Mouse (Mus musculus) embryonic facial prominence, embryonic 11.5 days (tissue): Measurements from ENCODE around the gene Mdm2. TPM values are rescaled to one million over a fixed set of nuclear protein-coding genes. Genes with fewer than 3 reads are reported as not detected.

Experiments used
- ATAC-seq: fragments of 200-750 bp; cut with Nextera tagmentation; replicated peaks from 2 replicates; pipeline ENCODE4 v1.8.0; 2017; ENCODE audit warnings: low read depth; ENCODE audit not compliant: insufficient number of reproducible peaks, low FRiP score, low TSS enrichment
- DNase-seq: peaks from one replicate; pipeline ENCODE4 v3.0.0-alpha.2; 2015; ENCODE audit warnings: low spot score
- H3K27ac ChIP-seq: fragments of 300-500 bp; sonication (generic); replicated peaks from 2 replicates; pipeline ENCODE4 v1.5.1; 2014; ENCODE audit warnings: mild to moderate bottlenecking, low read depth, low read length, control low read depth
- H3K27me3 ChIP-seq: fragments of 300-500 bp; sonication (generic); 2 replicates; pipeline ENCODE4 v1.6.1; 2014; ENCODE audit warnings: mild to moderate bottlenecking, low read length, moderate library complexity, mixed read lengths; ENCODE audit not compliant: control insufficient read depth, insufficient read depth
- H3K36me3 ChIP-seq: fragments of 300-500 bp; sonication (generic); replicated peaks from 2 replicates; pipeline ENCODE4 v1.6.1; 2014; ENCODE audit warnings: low read depth, mild to moderate bottlenecking, low read length, moderate library complexity, mixed read lengths; ENCODE audit not compliant: control insufficient read depth, insufficient read depth
- H3K4me1 ChIP-seq: fragments of 300-500 bp; sonication (generic); 2 replicates; pipeline ENCODE4 v1.6.1; 2014; ENCODE audit warnings: low read length, mixed read lengths; ENCODE audit not compliant: control insufficient read depth, insufficient read depth
- H3K4me2 ChIP-seq: fragments of 300-500 bp; sonication (generic); 2 replicates; pipeline ENCODE4 v1.6.1; 2014; ENCODE audit warnings: low read depth, mild to moderate bottlenecking, control low read depth, low read length, moderate library complexity
- H3K4me3 ChIP-seq: fragments of 300-500 bp; sonication (generic); 2 replicates; pipeline ENCODE4 v1.5.1; 2014; ENCODE audit warnings: low read depth, low read length, control low read depth
- H3K9ac ChIP-seq: fragments of 300-500 bp; sonication (generic); replicated peaks from 2 replicates; pipeline ENCODE4 v1.6.1; 2014; ENCODE audit warnings: mild to moderate bottlenecking, control low read depth, low read length
- H3K9me3 ChIP-seq: fragments of 300-500 bp; sonication (generic); replicated peaks from 2 replicates; pipeline ENCODE4 v1.6.1; 2016; ENCODE audit warnings: mild to moderate bottlenecking, low read length, inconsistent platforms, mixed read lengths; ENCODE audit not compliant: control insufficient read depth
- WGBS: fragments of 180-500 bp; shearing (Covaris S2); extraction: QIAGEN DNeasy Blood & Tissue Kit; methylation state at CpG from one replicate; pipeline ENCODE4 v1.1.7; 2014; 5-methylcytosine and 5-hydroxymethylcytosine counted together
- polyA plus RNA-seq: library from polyadenylated mRNA; unstranded; fragments of >200 nt; fragmentation: Nextera tagmentation; extraction: Ambion mirVana; gene quantifications from 2 replicates; pipeline ENCODE4 v1.2.1, GENCODE M21; 2014

Mdm2 gene
- polyA plus RNA-seq, 1 experiment from 2014 or later, result 47.7 TPM

DNA sequence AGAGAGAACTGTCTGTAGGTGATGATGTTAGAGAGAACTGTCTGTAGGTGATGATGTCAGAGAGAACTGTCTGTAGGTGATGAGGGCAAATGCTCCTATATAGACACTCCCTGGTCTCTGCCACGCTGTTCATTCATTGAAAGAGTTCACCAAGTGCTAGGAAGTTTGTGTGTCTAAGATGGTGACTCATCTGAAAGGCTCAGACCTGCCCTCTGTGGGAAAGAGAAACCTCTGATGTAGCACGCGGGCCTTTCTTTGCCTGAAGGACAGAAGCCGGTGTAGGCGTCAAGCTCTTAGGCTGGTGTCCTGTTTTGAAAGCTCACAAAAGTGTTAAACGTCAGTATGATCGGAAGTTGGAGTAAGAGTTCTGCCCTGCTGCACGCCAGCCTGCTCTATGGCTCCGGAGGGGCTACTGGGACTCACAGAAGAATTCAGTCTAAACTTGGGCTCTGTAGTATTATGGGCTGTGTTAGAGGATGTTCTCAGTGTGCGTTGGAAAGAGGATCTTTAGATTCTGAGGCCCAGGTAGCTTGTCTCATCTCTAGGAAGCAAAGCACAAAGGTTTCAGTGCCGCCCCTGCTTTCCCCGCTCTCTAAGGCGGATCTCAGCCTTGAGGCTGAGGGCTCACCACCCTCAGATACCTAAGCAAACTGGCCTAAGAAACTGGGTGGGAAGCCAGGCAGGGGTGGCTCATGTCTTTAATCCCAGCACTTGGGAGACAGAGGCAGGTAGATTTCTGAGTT lies 32.9 kb downstream of the Mdm2 start:
- 78% methylated on average over 13 of the region's 13 CpGs for WGBS
- Histone ChIP-seq H3K4me1 (no peaks in the 10 kb centered on the region), H3K4me2 (no peak overlapping the region), H3K9me3 (no peaks in the 10 kb centered on the region), H3K9ac (no peak overlapping the region), H3K27ac (no peak overlapping the region), H3K4me3 (no peak overlapping the region), H3K36me3 (no peaks in the 10 kb centered on the region), H3K27me3 (no peaks in the 10 kb centered on the region)
- no peak for DNase-seq
- ATAC-seq, result no peak

GRCm38 (mm10) chr10:117676644-117677313 lies 33.8 kb downstream of the Mdm2 start:
- H3K27ac ChIP-seq, result no peak overlapping the region
- H3K36me3 ChIP-seq, result no peaks in the 10 kb centered on the region
- H3K4me1 ChIP-seq, result no peaks in the 10 kb centered on the region
- DNase-seq (peak; percentile 79), ATAC-seq (no peak)
- H3K4me3 ChIP-seq, result peak overlapping the region; percentile 3
- WGBS, result 30% methylated on average over 17 of the region's 17 CpGs
- no peaks in the 10 kb centered on the region for H3K27me3 ChIP-seq
- no peaks in the 10 kb centered on the region for H3K9me3 ChIP-seq
- no peak overlapping the region for H3K9ac ChIP-seq
- H3K4me2 ChIP-seq, result peak overlapping the region; percentile 17

- Histone ChIP-seq H3K4me2 (peak overlapping the region; percentile 17), H3K36me3 (no peaks in the 10 kb centered on the region), H3K4me1 (no peaks in the 10 kb centered on the region), H3K9ac (no peak overlapping the region), H3K27ac (no peak overlapping the region), H3K4me3 (peak overlapping the region; percentile 3), H3K9me3 (no peaks in the 10 kb centered on the region), H3K27me3 (no peaks in the 10 kb centered on the region)
- 41% methylated on average over 19 of the region's 19 CpGs for WGBS
- no peak for ATAC-seq
- no peak for DNase-seq
Measured at GRCm38 (mm10) chr10:117676036-117676643, 34.4 kb downstream of the Mdm2 start.

DNA sequence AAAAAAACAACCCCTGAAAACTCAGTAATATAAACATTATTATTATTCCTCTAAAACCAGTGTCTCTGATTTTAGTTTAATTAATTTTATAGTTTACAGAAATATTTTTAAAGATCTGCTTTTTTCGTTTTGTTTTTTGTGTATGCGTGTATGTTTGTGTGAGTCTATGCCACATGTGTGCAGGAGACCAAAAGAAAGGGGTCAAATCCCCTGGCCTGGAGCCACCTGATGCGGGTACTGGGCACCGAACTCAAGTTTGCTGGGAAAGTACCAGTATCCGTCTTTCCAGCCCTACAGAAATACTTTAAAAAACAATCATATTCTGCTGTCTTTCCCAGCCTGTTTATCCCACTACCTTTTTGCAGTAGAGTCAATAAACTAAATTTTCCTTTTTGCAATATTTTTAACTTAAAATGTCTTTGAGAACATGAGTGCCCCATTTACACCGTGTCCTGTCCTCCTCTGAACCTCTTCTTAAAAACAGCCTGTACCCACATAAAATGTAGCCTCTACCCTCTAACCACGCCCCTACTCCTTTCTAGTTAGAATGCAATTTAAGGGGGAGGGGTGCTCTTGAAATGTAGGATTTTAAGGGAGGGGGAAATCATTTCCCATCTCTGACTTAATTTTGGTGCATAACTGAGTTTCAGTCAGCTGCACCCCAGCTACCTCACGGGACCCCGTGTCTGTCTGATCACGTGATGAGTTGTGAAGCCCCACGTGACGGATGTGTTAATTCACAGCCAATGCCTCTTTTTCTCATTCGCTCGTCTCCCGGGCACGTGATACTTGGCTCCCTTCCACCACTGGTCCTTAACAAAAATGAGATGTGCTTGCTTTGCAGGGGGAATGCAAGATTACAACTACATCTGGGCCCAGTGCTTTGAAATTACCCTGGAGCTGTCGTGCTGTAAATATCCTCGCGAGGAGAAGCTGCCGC lies 35.2 kb downstream of the Mdm2 start:
- H3K27ac ChIP-seq, result no peak overlapping the region

GRCm38 (mm10) chr10:117674359-117675019 lies 36.1 kb downstream of the Mdm2 start:
- no peak overlapping the region for H3K4me2 ChIP-seq
- H3K27ac ChIP-seq, result no peak overlapping the region
- 83% methylated on average over 3 of the region's 3 CpGs for WGBS
- DNase-seq (no peak), ATAC-seq (no peak)
- H3K4me1 ChIP-seq, result no peaks in the 10 kb centered on the region
- no peaks in the 10 kb centered on the region for H3K27me3 ChIP-seq
- no peak overlapping the region for H3K4me3 ChIP-seq
- no peaks in the 10 kb centered on the region for H3K9me3 ChIP-seq
- no peaks in the 10 kb centered on the region for H3K36me3 ChIP-seq
- H3K9ac ChIP-seq, result no peak overlapping the region

More for the DNA sequence above, 35.2 kb downstream of the Mdm2 start:
- Histone ChIP-seq H3K27me3 (no peaks in the 10 kb centered on the region), H3K9me3 (no peaks in the 10 kb centered on the region), H3K4me3 (no peak overlapping the region; the same call in 1 of the 2 replicates), H3K36me3 (no peaks in the 10 kb centered on the region), H3K9ac (no peak overlapping the region), H3K4me2 (peak overlapping the region; percentile 17), H3K4me1 (no peaks in the 10 kb centered on the region)
- DNase-seq (peak; percentile 83), ATAC-seq (0 out of 2 replicates have a peak, but pooled peaks have one; percentile 40)
- 45% methylated on average over 20 of the region's 20 CpGs for WGBS

DNA sequence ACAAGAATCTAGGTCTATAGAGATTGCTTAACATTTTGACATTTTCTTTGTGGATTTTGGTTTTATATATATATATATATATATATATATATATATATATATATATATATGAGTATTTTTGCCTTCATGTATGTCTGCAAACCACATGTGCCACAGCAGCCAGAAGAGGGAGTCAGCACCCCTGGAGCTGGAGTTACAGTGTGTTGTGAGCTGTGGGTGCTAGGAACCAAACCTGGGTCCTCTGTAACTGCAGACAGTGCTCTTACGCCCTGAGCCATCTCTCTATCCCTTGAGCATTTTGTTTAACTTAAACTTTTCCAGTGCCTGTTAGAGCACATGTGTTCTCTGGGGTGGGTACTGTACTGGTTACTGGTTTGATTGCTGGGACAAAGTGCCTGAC lies 36.6 kb downstream of the Mdm2 start:
- no peaks in the 10 kb centered on the region for H3K36me3 ChIP-seq
- no peak overlapping the region for H3K27ac ChIP-seq
- no peaks in the 10 kb centered on the region for H3K9me3 ChIP-seq
- H3K4me2 ChIP-seq, result no peak overlapping the region
- no peak overlapping the region for H3K4me3 ChIP-seq
- ATAC-seq, result no peak
- no peak overlapping the region for H3K9ac ChIP-seq
- DNase-seq, result no peak
- 84% methylated on average over 1 of the region's 1 CpGs for WGBS
- H3K27me3 ChIP-seq, result no peaks in the 10 kb centered on the region
- H3K4me1 ChIP-seq, result no peaks in the 10 kb centered on the region

GRCm38 (mm10) chr10:117672693-117673092 lies 37.9 kb downstream of the Mdm2 start:
- ATAC-seq (no peak), DNase-seq (no peak)
- Histone ChIP-seq H3K9me3 (no peaks in the 10 kb centered on the region), H3K27ac (no peak overlapping the region), H3K9ac (no peak overlapping the region), H3K36me3 (no peaks in the 10 kb centered on the region), H3K4me3 (no peak overlapping the region), H3K4me1 (no peaks in the 10 kb centered on the region), H3K4me2 (no peak overlapping the region), H3K27me3 (no peaks in the 10 kb centered on the region)
- WGBS, result 46% methylated on average over 7 of the region's 7 CpGs
